Mouse (Mus musculus) erythroblast, embryonic 14.5 days (primary cell): ENCODE measurements around the gene Tunar. TPM values are rescaled to one million over a fixed set of nuclear protein-coding genes. Genes with fewer than 3 reads are reported as not detected.

Experiments
- H3K27me3 ChIP-seq: 2 replicates; pipeline ENCODE4 v1.6.1; 2012; ENCODE audit warnings: inconsistent platforms; ENCODE audit not compliant: control insufficient read depth
- H3K36me3 ChIP-seq: 2 replicates; pipeline ENCODE4 v1.6.1; 2012; ENCODE audit warnings: mild to moderate bottlenecking, inconsistent platforms; ENCODE audit not compliant: control insufficient read depth
- H3K4me1 ChIP-seq: 2 replicates; pipeline ENCODE4 v1.6.1; 2012; ENCODE audit warnings: inconsistent platforms; ENCODE audit not compliant: control insufficient read depth
- H3K4me3 ChIP-seq: replicated peaks from 2 replicates; pipeline ENCODE3; 2012; ENCODE audit warnings: moderate library complexity, mild to moderate bottlenecking, inconsistent platforms
- H3K9me3 ChIP-seq: 2 replicates; pipeline ENCODE4 v1.6.1; 2012; ENCODE audit warnings: low read length, inconsistent platforms, mixed read lengths; ENCODE audit not compliant: control insufficient read depth
- GATA1 ChIP-seq: IDR thresholded peaks from 2 replicates; pipeline ENCODE4 v1.6.1; 2012; ENCODE audit warnings: low read length, inconsistent platforms, mixed read lengths
- TAL1 ChIP-seq: IDR thresholded peaks from 3 replicates; pipeline ENCODE4 v1.6.1; 2012; ENCODE audit warnings: low read length, inconsistent platforms, mixed read lengths
- polyA plus RNA-seq: library from polyadenylated mRNA; stranded (reverse); fragments of >175 nt; gene quantifications from 2 replicates; pipeline ENCODE4 v1.2.3, GENCODE M21; 2012

Tunar gene
- polyA plus RNA-seq, 1 experiment, result not detected

GRCm38 (mm10) chr12:105427039-105427757 lies 93.5 kb downstream of the Tunar start:
- peaks cover 2% of the 10 kb centered on the region; the same call in 1 of the 2 replicates for H3K9me3 ChIP-seq
- TF ChIP-seq TAL1 (no peak), GATA1 (no peak)
- H3K4me1 ChIP-seq, result no peaks in the 10 kb centered on the region
- H3K27me3 ChIP-seq, result no peaks in the 10 kb centered on the region
- no peaks in the 10 kb centered on the region for H3K36me3 ChIP-seq
- H3K4me3 ChIP-seq, result no peak overlapping the region

- no peak for TF ChIP-seq GATA1
- TF ChIP-seq TAL1, result no peak
- Histone ChIP-seq H3K4me3 (no peak overlapping the region), H3K27me3 (no peaks in the 10 kb centered on the region), H3K36me3 (no peaks in the 10 kb centered on the region), H3K9me3 (no peaks in the 10 kb centered on the region; the same call in 1 of the 2 replicates), H3K4me1 (no peaks in the 10 kb centered on the region)
Observed at GRCm38 (mm10) chr12:105431872-105432271, 98.2 kb downstream of the Tunar start.

- no peak overlapping the region for H3K4me3 ChIP-seq
- no peaks in the 10 kb centered on the region for H3K36me3 ChIP-seq
- no peaks in the 10 kb centered on the region for H3K27me3 ChIP-seq
- TF ChIP-seq GATA1 (no peak), TAL1 (no peak)
- H3K9me3 ChIP-seq, result no peaks in the 10 kb centered on the region; the same call in 1 of the 2 replicates
- no peaks in the 10 kb centered on the region for H3K4me1 ChIP-seq
Observed at GRCm38 (mm10) chr12:105432807-105433206, 99.1 kb downstream of the Tunar start.

Other genes starting within 250 kb of the Tunar start
- gene Tcl1b2, start 187.9 kb upstream of the Tunar start, polyA plus RNA-seq, result not detected in 2 replicates
- not detected in 2 replicates for gene Tcl1b1, start 174.2 kb upstream of the Tunar start, polyA plus RNA-seq
- not detected in 2 replicates for gene Tcl1b5, start 157.5 kb upstream of the Tunar start, polyA plus RNA-seq
- gene Tcl1b3, start 142.8 kb upstream of the Tunar start, polyA plus RNA-seq, result not detected in 2 replicates
- not detected in 2 replicates for gene Tcl1b4, start 131.9 kb upstream of the Tunar start, polyA plus RNA-seq
- not detected in 2 replicates for gene Tcl1, start 111.1 kb upstream of the Tunar start, polyA plus RNA-seq
- not detected in 2 replicates for gene D430019H16Rik, start 120.0 kb downstream of the Tunar start, polyA plus RNA-seq
- not detected in 2 replicates for gene Bdkrb2, start 229.4 kb downstream of the Tunar start, polyA plus RNA-seq